Mouse (Mus musculus): Measurements from ENCODE around the gene Arrdc2. TPM values are rescaled to one million over a fixed set of nuclear protein-coding genes. Genes with fewer than 3 reads are reported as not detected.

Arrdc2 gene
- polyA plus RNA-seq (2017; shearing (Covaris generic)), result 23.7 TPM

GRCm38 (mm10) chr8:70839408-70840351 lies at the start of gene Arrdc2:
TSS of gene Arrdc2 (minus strand) at chr8:70839720.

GRCm38 (mm10) chr8:70873364-70873985 lies 34.0 kb upstream of the Arrdc2 start, which contains the start of gene Ccdc124:
TSS of gene Ccdc124 (minus strand) at chr8:70873935.

DNA sequence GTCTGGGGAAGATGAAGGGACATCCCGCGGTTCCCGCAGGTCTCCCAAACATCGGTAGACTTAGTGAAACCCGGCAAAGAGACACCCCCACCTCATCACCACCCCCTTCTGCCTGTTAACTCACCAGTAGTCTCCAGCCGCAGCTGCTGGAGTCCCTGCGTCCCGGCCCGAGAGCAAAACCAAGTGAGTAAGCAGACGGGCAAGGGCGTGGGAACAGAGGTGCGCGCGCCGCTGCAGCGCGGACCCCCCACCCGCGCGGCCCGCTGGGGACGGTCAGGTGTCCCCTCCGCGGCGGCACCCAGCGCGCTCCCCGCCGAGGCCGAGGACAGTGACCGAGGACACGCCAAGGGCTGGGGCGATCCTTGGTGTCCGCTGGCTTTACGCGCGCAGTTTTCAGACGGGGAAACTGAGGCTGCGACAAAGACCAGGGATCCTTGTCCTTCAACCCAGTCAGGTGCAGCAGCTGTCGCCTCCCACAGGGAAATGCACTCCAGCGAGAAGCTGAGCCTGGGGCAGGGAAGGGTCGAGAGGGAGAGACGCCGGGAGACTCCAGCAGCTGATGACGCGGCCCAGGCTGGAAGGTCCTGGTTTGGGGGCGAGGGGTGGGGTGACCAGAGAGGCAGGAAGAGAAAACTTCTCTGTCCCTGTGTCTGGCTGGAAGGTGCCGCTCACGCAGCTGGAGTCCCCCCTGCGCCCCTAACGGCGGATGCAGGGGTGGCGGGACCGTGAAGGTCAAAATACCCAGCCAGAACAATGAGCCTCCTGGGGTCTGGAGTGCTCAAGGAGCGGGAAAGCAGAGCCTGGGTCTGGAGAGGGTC lies 23.5 kb upstream of the Arrdc2 start, which contains the start of gene Kcnn1:
Gene Kcnn1 (minus strand): TSS at position 435 of the 818 bp plus-strand sequence.

DNA sequence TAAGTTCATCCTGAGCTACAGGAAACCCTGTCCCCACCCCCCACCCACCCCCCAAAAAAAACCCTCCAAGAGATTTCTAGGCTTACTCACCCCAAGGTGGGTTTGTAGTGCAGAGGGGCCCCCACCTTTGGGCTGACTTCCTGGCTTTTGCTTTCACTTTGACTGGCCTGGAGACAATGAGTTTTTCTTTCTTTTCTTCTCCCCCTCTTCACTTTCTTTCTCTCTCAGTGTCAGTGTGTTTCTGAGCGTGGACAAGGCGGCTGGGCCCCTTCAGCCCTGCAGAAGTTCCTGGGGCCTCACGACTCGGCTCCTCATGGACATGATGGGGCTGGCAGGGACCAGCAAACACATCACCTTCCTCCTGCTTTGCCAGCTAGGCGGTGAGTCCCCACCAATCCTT lies 31.3 kb downstream of the Arrdc2 start, which contains the start of gene Il12rb1:
Gene Il12rb1 (plus strand): TSS at position 211 of the 400 bp plus-strand sequence.

GRCm38 (mm10) chr8:70804481-70805206 lies 34.9 kb downstream of the Arrdc2 start, which contains the start of gene Mast3:
TSS of gene Mast3 (minus strand) at chr8:70805054.

Other genes with a start within 250 kb of the Arrdc2 start
- gene Isyna1, start 245.3 kb downstream of the Arrdc2 start, polyA plus RNA-seq (2017; shearing (Covaris generic)), result 95.3 TPM
- 141 TPM for gene Ssbp4, start 230.8 kb downstream of the Arrdc2 start, polyA plus RNA-seq (2017; shearing (Covaris generic))
- gene Lrrc25, start 223.6 kb downstream of the Arrdc2 start, polyA plus RNA-seq (2017; shearing (Covaris generic)), result 0.24 TPM
- gene Gdf15, start 207.3 kb downstream of the Arrdc2 start, polyA plus RNA-seq (2017; shearing (Covaris generic)), result not detected
- 5.5 TPM for gene Pgpep1, start 179.3 kb downstream of the Arrdc2 start, polyA plus RNA-seq (2017; shearing (Covaris generic))
- gene Lsm4, start 166.5 kb downstream of the Arrdc2 start, polyA plus RNA-seq (2017; shearing (Covaris generic)), result 379 TPM
- gene Jund, start 140.8 kb downstream of the Arrdc2 start, polyA plus RNA-seq (2017; shearing (Covaris generic)), result 866 TPM
- gene Iqcn, start 136.3 kb downstream of the Arrdc2 start, polyA plus RNA-seq (2017; shearing (Covaris generic)), result 0.16 TPM
- gene Gm3336, start 121.2 kb downstream of the Arrdc2 start, polyA plus RNA-seq (2017; shearing (Covaris generic)), result not detected
- 0.98 TPM for gene Pde4c, start 116.0 kb downstream of the Arrdc2 start, polyA plus RNA-seq (2017; shearing (Covaris generic))
- 13.2 TPM for gene Rab3a, start 85.0 kb downstream of the Arrdc2 start, polyA plus RNA-seq (2017; shearing (Covaris generic))
- gene Mpv17l2, start 78.8 kb downstream of the Arrdc2 start, polyA plus RNA-seq (2017; shearing (Covaris generic)), result 71.6 TPM
- 32.8 TPM for gene Pik3r2, start 63.0 kb downstream of the Arrdc2 start, polyA plus RNA-seq (2017; shearing (Covaris generic))
- gene Mast3, start 34.7 kb downstream of the Arrdc2 start, polyA plus RNA-seq (2017; shearing (Covaris generic)), result 97.6 TPM
- 34.9 TPM for gene Il12rb1, start 31.3 kb downstream of the Arrdc2 start, polyA plus RNA-seq (2017; shearing (Covaris generic))
- not detected for gene Kcnn1, start 23.5 kb upstream of the Arrdc2 start, polyA plus RNA-seq (2017; shearing (Covaris generic))
- gene Ccdc124, start 34.2 kb upstream of the Arrdc2 start, polyA plus RNA-seq (2017; shearing (Covaris generic)), result 64.8 TPM
- gene Slc5a5, start 53.0 kb upstream of the Arrdc2 start, polyA plus RNA-seq (2017; shearing (Covaris generic)), result not detected
- gene Rpl18a, start 57.7 kb upstream of the Arrdc2 start, polyA plus RNA-seq (2017; shearing (Covaris generic)), result 5,768 TPM
- gene Map1s, start 66.2 kb upstream of the Arrdc2 start, polyA plus RNA-seq (2017; shearing (Covaris generic)), result 74.7 TPM